Mouse (Mus musculus): ENCODE data around the gene Stx2. TPM values are rescaled to one million over a fixed set of nuclear protein-coding genes. Genes with fewer than 3 reads are reported as not detected.
A peak's percentile ranks its signal among the peaks of the same experiment; 100 is the strongest.
"Not testable (repeated sequence)": the region's sequence is repeated elsewhere in the genome, so short reads cannot be mapped to it uniquely, and the experiment has no call there.

Gene Stx2
- polyA plus RNA-seq, 1 experiment from 2014 or later = 32.7 TPM

DNA sequence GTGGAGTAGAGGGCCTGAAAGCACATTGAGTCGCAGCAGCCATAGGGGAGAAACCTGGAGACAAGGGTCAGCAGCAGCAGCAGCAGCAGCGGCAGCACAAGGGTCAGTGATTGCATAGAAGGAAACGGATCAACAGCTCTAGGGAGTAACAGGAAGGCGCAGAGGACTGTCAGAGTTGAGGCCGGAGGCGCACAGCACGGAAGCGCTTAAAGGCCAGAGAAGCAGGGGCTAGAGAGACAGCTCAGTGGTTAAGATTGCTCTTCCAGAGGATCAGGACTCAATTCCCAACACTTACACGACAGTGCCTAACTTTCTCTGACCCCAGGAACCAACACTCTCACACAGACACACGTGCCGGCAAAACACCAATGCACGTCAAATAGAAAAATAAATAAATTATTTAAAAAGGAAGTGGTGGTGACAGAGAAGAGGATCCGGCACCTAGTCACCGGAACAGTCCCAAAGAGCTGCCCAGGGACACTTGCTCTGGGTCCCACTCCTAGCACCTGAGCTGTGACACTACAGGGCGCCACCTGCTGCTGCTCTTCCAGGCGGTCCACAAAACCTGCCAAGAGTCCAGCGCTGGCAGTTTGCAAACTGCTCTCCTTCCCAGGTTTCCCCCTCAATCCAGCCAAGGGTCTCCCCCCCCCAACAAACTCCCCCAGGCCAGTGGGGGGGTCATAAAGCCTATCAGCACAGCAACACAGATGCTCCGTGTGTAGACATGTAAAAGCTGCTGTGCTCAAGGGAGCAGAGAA is 2.2 kb downstream of the Stx2 start:
- peaks cover 25% of the 10 kb centered on the region for H3K4me1 ChIP-seq
- H3K36me3 ChIP-seq = no peaks in the 10 kb centered on the region
- H3K9ac ChIP-seq = no peak overlapping the region
- H3K27ac ChIP-seq = no peak overlapping the region
- peak overlapping the region; percentile 81; the same call in 1 of the 2 replicates for H3K4me2 ChIP-seq (replicated peaks)
- ATAC-seq (ENCODE audit: low FRiP score) = no peak
- no peaks in the 10 kb centered on the region for H3K27me3 ChIP-seq
- no peaks in the 10 kb centered on the region for H3K9me3 ChIP-seq (replicated peaks)
- 78% methylated on average over 18 of the region's 18 CpGs for WGBS
- no peak overlapping the region for H3K4me3 ChIP-seq

DNA sequence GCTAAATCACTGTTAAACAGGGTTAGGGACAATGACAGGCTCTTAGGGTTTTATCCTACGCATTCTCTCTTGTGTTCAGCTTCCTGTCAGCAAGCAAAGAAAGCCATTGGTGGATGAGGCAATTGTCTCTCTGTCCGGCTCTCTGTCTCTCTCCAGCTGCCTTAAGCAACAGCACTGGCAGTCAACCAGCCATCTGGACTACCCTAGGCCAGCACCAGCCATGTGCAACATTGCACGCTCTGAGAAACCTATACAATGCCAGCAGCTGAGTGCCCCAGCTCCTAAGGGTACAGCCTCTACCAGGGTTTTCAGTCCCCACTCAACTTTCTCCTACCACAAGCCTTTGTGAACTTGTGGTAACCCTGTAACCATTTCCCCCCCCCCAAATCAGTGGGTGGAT is 3.0 kb downstream of the Stx2 start:
- H3K27ac ChIP-seq = no peak overlapping the region
- WGBS = 71% methylated on average over 3 of the region's 3 CpGs
- no peaks in the 10 kb centered on the region for H3K27me3 ChIP-seq
- H3K9me3 ChIP-seq (replicated peaks) = no peaks in the 10 kb centered on the region
- H3K4me2 ChIP-seq (replicated peaks) = no peak overlapping the region
- H3K9ac ChIP-seq = no peak overlapping the region
- no peak for ATAC-seq (ENCODE audit: low FRiP score)
- H3K36me3 ChIP-seq = no peaks in the 10 kb centered on the region
- no peak overlapping the region for H3K4me3 ChIP-seq
- H3K4me1 ChIP-seq = peaks cover 30% of the 10 kb centered on the region

DNA sequence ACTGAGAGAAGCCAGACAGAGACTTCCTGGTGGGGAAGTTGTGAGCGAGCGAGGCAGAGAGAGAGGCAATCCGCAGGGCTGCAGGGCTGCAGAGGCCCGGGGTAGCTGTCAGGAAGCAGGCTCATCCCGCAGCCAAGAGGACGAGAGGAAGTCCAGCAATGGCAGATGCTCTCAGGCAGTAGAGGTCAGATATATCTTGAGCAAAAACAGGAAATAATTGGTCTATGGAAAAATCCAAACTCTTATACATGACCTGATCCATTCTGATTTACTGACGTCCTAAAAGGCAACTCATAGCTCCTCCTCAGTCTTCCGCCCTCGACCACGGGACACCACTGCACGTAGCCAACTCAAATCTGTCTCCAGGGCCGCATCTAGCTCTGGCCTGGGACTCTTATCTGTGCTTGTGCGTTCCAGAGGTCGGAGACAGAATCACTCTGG is 5.8 kb downstream of the Stx2 start:
- Histone ChIP-seq H3K4me3 (no peak overlapping the region), H3K4me1 (peaks cover 24% of the 10 kb centered on the region), H3K9ac (no peak overlapping the region), H3K27me3 (no peaks in the 10 kb centered on the region), H3K36me3 (no peaks in the 10 kb centered on the region), H3K9me3 (replicated peaks) (no peaks in the 10 kb centered on the region), H3K27ac (no peak overlapping the region), H3K4me2 (replicated peaks) (no peak overlapping the region)
- no peak for ATAC-seq (ENCODE audit: low FRiP score)
- WGBS = 62% methylated on average over 14 of the region's 14 CpGs

DNA sequence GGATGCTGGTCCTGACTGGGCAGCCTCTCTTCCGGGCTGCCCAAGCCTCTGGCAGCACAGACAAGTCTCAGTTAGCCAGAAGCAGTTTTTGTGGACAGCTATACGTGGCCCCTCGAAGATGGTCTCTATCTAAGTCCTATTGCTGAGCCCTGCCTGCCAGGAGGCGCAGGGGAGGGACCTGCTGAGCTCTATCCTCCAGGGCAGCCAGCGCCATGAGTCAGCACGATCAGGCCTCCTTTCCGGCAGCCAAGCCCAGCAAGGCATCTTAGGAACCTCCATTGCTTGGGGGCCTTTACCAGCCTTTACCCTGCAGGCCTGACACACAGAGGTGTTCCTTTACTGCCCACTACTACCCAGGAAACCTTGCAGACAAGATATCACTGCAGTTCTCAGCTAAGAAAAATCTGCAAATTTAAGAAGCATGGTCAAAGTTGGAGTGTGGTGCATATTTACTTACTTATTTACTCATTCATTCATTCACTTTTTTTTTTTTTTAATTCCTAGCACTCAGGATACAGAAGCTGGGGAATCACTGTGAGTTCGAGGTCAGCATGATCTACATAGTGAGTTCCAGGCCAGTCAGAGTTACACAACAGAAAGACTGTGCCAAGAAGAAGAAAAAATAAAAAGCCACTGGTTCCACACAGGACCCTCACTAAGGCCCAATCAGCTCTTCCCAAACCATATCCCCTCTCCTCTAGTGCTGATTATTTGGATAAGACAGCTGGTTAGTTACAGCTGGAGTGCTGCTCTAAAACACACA is 7.5 kb downstream of the Stx2 start:
- WGBS = 46% methylated on average over 8 of the region's 8 CpGs

GRCm38 (mm10) chr5:128987141-128987954 is 21.0 kb downstream of the Stx2 start:
- 78% methylated on average over 19 of the region's 19 CpGs for WGBS
- peaks cover 45% of the 10 kb centered on the region for H3K36me3 ChIP-seq

More for the DNA sequence above, 7.5 kb downstream of the Stx2 start:
- no peak for ATAC-seq (ENCODE audit: low FRiP score)
- Histone ChIP-seq H3K27me3 (no peaks in the 10 kb centered on the region), H3K4me1 (peaks cover 15% of the 10 kb centered on the region; the same call in 1 of the 2 replicates), H3K4me3 (no peak overlapping the region), H3K4me2 (replicated peaks) (no peak overlapping the region), H3K9ac (peak overlapping the region; percentile 13; the same call in 1 of the 2 replicates), H3K9me3 (replicated peaks) (no peaks in the 10 kb centered on the region), H3K36me3 (no peaks in the 10 kb centered on the region), H3K27ac (0 out of 2 replicates have a peak overlapping the region, but pooled peaks have one; percentile 12)

DNA sequence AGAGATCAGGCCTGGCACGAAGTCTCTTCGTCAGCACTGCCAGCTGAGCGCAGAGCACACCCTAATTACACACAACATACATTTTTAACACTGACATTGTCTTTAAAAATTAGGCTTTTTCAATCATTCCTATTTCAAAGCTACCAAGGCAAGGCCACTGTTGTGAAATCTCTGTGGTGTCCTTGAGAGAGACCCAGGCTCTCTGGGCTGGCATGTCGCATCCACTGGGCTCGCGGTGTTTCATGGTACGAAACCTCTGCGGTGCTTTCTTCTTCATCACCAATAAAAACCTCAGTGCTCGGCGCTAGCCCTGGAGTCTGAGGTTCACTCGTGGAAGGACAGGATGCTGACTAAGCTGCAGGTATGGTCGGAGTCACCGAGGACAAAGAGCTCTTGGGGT is 22.4 kb downstream of the Stx2 start:
- no peak for ATAC-seq (ENCODE audit: low FRiP score)
- no peaks in the 10 kb centered on the region for H3K9me3 ChIP-seq (replicated peaks)
- no peak overlapping the region for H3K9ac ChIP-seq
- WGBS = 92% methylated on average over 13 of the region's 13 CpGs
- no peak overlapping the region for H3K4me2 ChIP-seq (replicated peaks)
- H3K36me3 ChIP-seq = peaks cover 31% of the 10 kb centered on the region
- H3K4me3 ChIP-seq = no peak overlapping the region
- no peaks in the 10 kb centered on the region for H3K27me3 ChIP-seq
- no peak overlapping the region for H3K27ac ChIP-seq
- no peaks in the 10 kb centered on the region for H3K4me1 ChIP-seq

More at GRCm38 (mm10) chr5:128987141-128987954, 21.0 kb downstream of the Stx2 start:
- no peak overlapping the region for H3K4me3 ChIP-seq
- H3K4me1 ChIP-seq = no peaks in the 10 kb centered on the region
- ATAC-seq (ENCODE audit: low FRiP score) = no peak
- no peaks in the 10 kb centered on the region for H3K27me3 ChIP-seq
- no peak overlapping the region for H3K27ac ChIP-seq
- no peak overlapping the region for H3K4me2 ChIP-seq (replicated peaks)
- H3K9me3 ChIP-seq (replicated peaks) = no peaks in the 10 kb centered on the region
- H3K9ac ChIP-seq = no peak overlapping the region

- Histone ChIP-seq H3K27ac (no peak overlapping the region), H3K27me3 (no peaks in the 10 kb centered on the region), H3K4me2 (replicated peaks) (no peak overlapping the region), H3K9ac (no peak overlapping the region), H3K9me3 (replicated peaks) (no peaks in the 10 kb centered on the region), H3K36me3 (peaks cover 24% of the 10 kb centered on the region), H3K4me1 (no peaks in the 10 kb centered on the region), H3K4me3 (no peak overlapping the region)
- ATAC-seq (ENCODE audit: low FRiP score) = no peak
- WGBS = 94% methylated on average over 6 of the region's 6 CpGs
Observed at GRCm38 (mm10) chr5:128984536-128984935, 23.8 kb downstream of the Stx2 start.

GRCm38 (mm10) chr5:128981607-128982006 is 26.8 kb downstream of the Stx2 start:
- no peak overlapping the region for H3K27ac ChIP-seq
- peak; percentile 72; the same call in 1 of the 2 replicates for ATAC-seq (ENCODE audit: low FRiP score)
- no peak overlapping the region for H3K4me3 ChIP-seq
- 28% methylated on average over 12 of the region's 12 CpGs for WGBS
- H3K9ac ChIP-seq = no peak overlapping the region
- H3K9me3 ChIP-seq (replicated peaks) = no peaks in the 10 kb centered on the region
- H3K36me3 ChIP-seq = peaks cover 18% of the 10 kb centered on the region
- no peaks in the 10 kb centered on the region for H3K27me3 ChIP-seq
- H3K4me2 ChIP-seq (replicated peaks) = no peak overlapping the region
- H3K4me1 ChIP-seq = no peaks in the 10 kb centered on the region

DNA sequence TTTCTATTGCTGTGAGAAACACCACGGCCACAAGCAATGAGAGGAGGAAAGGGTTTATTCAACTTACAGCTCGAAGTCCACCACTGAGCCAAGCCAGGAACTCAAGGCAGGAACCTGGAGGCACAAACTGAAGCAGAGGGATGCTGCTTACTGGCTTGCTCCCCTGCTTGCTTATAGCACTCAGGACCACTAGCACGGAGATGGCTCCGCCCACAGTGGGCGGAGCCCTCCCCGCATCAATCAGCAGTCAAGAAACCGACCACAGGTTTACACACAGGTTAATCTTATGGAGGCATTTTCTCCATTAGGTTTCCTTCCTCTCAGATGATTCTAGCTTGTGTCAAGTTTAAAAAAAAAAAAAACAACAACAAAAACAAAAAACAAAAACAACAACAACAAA is 27.5 kb downstream of the Stx2 start:
- H3K9ac ChIP-seq = no peak overlapping the region
- no peaks in the 10 kb centered on the region for H3K9me3 ChIP-seq (replicated peaks)
- WGBS = 74% methylated on average over 7 of the region's 7 CpGs
- no peaks in the 10 kb centered on the region; the same call in 1 of the 2 replicates for H3K4me1 ChIP-seq
- H3K27ac ChIP-seq = no peak overlapping the region
- peaks cover 11% of the 10 kb centered on the region for H3K36me3 ChIP-seq
- no peak for ATAC-seq (ENCODE audit: low FRiP score)
- no peak overlapping the region for H3K4me2 ChIP-seq (replicated peaks)
- no peaks in the 10 kb centered on the region for H3K27me3 ChIP-seq
- no peak overlapping the region for H3K4me3 ChIP-seq

- H3K4me3 ChIP-seq = no peak overlapping the region
- H3K36me3 ChIP-seq = no peaks in the 10 kb centered on the region
- no peak overlapping the region for H3K9ac ChIP-seq
- H3K27ac ChIP-seq = no peak overlapping the region
- no peak for ATAC-seq (ENCODE audit: low FRiP score)
- H3K27me3 ChIP-seq = no peaks in the 10 kb centered on the region
- no peaks in the 10 kb centered on the region; the same call in 1 of the 2 replicates for H3K4me1 ChIP-seq
- no peaks in the 10 kb centered on the region for H3K9me3 ChIP-seq (replicated peaks)
- H3K4me2 ChIP-seq (replicated peaks) = no peak overlapping the region
- 95% methylated on average over 7 of the region's 7 CpGs for WGBS
Observed at GRCm38 (mm10) chr5:128978957-128979356, 29.4 kb downstream of the Stx2 start.

GRCm38 (mm10) chr5:128977466-128977865 is 30.9 kb downstream of the Stx2 start:
- not testable (repeated sequence) for H3K4me2 ChIP-seq (replicated peaks); H3K9me3 ChIP-seq (replicated peaks); H3K4me3 ChIP-seq; H3K27ac ChIP-seq; H3K27me3 ChIP-seq; H3K9ac ChIP-seq; H3K4me1 ChIP-seq; H3K36me3 ChIP-seq; ATAC-seq (ENCODE audit: low FRiP score)
- 75% methylated on average over 1 of the region's 1 CpGs for WGBS

DNA sequence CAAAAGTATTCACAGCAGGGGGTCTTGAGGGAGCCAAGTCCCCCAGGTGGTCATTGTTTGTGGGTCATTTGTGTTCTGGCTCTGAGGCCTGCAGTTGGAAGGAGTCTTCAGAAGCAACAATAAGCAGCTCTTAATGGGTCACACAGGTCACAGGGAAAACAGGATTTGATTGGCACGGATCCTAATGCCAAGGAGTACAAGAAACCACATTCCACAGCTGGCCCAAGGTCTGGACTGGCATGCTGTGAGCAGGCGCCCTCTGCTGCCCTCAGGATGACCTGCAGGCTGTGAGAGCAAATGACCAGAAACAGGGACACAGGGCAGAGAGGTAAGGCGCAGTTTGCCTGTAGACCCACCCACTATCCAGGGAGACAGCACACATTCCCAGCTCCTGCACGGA is 32.1 kb downstream of the Stx2 start:
- Histone ChIP-seq H3K27ac (no peak overlapping the region), H3K4me1 (no peaks in the 10 kb centered on the region; the same call in 1 of the 2 replicates), H3K9me3 (replicated peaks) (no peaks in the 10 kb centered on the region), H3K4me2 (replicated peaks) (no peak overlapping the region), H3K4me3 (no peak overlapping the region), H3K27me3 (peaks cover 3% of the 10 kb centered on the region; the same call in 1 of the 2 replicates), H3K36me3 (no peaks in the 10 kb centered on the region), H3K9ac (no peak overlapping the region)
- WGBS = 12% methylated on average over 4 of the region's 4 CpGs
- no peak for ATAC-seq (ENCODE audit: low FRiP score)
